Mouse (Mus musculus) midbrain, embryonic 16.5 days (tissue): ENCODE results near the gene Lpcat3. TPM values are rescaled to one million over a fixed set of nuclear protein-coding genes. Genes with fewer than 3 reads are reported as not detected.
"Not testable (repeated sequence)": the region's sequence is repeated elsewhere in the genome, so short reads cannot be mapped to it uniquely, and the experiment has no call there.

ENCODE experiments used
- ATAC-seq: fragments of 200-750 bp; cut with Nextera tagmentation; 2 replicates; pipeline ENCODE4 v1.8.0; 2017; ENCODE audit warnings: moderate TSS enrichment
- H3K27ac ChIP-seq: fragments of 300-500 bp; sonication (generic); 2 replicates; pipeline ENCODE4 v1.5.1; 2014; ENCODE audit warnings: mild to moderate bottlenecking, low read length, mixed read lengths
- H3K27me3 ChIP-seq: fragments of 300-500 bp; sonication (generic); 2 replicates; pipeline ENCODE4 v1.6.1; 2014; ENCODE audit warnings: low read depth, low read length, mixed read lengths; ENCODE audit not compliant: control insufficient read depth, insufficient read depth
- H3K36me3 ChIP-seq: fragments of 300-500 bp; sonication (generic); 2 replicates; pipeline ENCODE4 v1.6.1; 2014; ENCODE audit warnings: mild to moderate bottlenecking, low read length, moderate library complexity, mixed read lengths; ENCODE audit not compliant: control insufficient read depth, insufficient read depth
- H3K4me1 ChIP-seq: fragments of 300-500 bp; sonication (generic); 2 replicates; pipeline ENCODE4 v1.6.1; 2014; ENCODE audit warnings: mild to moderate bottlenecking, low read length, mixed read lengths; ENCODE audit not compliant: control insufficient read depth, insufficient read depth
- H3K4me2 ChIP-seq: fragments of 300-500 bp; sonication (generic); 2 replicates; pipeline ENCODE4 v1.6.1; 2014; ENCODE audit warnings: mild to moderate bottlenecking, low read length, mixed read lengths
- H3K4me3 ChIP-seq: fragments of 300-500 bp; sonication (generic); 2 replicates; pipeline ENCODE4 v1.5.1; 2014; ENCODE audit warnings: low read depth, mild to moderate bottlenecking, low read length, moderate library complexity, mixed read lengths
- H3K9ac ChIP-seq: fragments of 300-500 bp; sonication (generic); 2 replicates; pipeline ENCODE4 v1.6.1; 2014; ENCODE audit warnings: low read depth, low read length, mixed read lengths
- H3K9me3 ChIP-seq: fragments of 300-500 bp; sonication (generic); replicated peaks from 2 replicates; pipeline ENCODE4 v1.6.1; 2014; ENCODE audit warnings: mild to moderate bottlenecking, low read length, mixed read lengths; ENCODE audit not compliant: control insufficient read depth, poor library complexity, severe bottlenecking
- WGBS: fragments of 180-500 bp; shearing (Covaris S2); extraction: QIAGEN DNeasy Blood & Tissue Kit; methylation state at CpG from one replicate; pipeline ENCODE4 v1.1.7; 2014; 5-methylcytosine and 5-hydroxymethylcytosine counted together
- polyA plus RNA-seq: library from polyadenylated mRNA; unstranded; fragments of >200 nt; fragmentation: Nextera tagmentation; extraction: Ambion mirVana; gene quantifications from 2 replicates; pipeline ENCODE4 v1.2.1, GENCODE M21; 2015

The Lpcat3 gene
- polyA plus RNA-seq, 1 experiment from 2014 or later, result 43.8 TPM

GRCm38 (mm10) chr6:124672100-124672499, 9.3 kb downstream of the Lpcat3 start:
- Histone ChIP-seq H3K4me3 (no peak overlapping the region), H3K4me2 (no peak overlapping the region), H3K4me1 (no peaks in the 10 kb centered on the region), H3K9me3 (no peaks in the 10 kb centered on the region), H3K9ac (no peak overlapping the region), H3K27me3 (no peaks in the 10 kb centered on the region), H3K27ac (no peak overlapping the region), H3K36me3 (no peaks in the 10 kb centered on the region)
- no peak for ATAC-seq
- WGBS, result 77% methylated on average over 6 of the region's 6 CpGs

- no peak overlapping the region for H3K27ac ChIP-seq
- WGBS, result 89% methylated on average over 9 of the region's 9 CpGs
- H3K4me1 ChIP-seq, result no peaks in the 10 kb centered on the region
- no peaks in the 10 kb centered on the region for H3K9me3 ChIP-seq
- H3K9ac ChIP-seq, result no peak overlapping the region
- H3K27me3 ChIP-seq, result no peaks in the 10 kb centered on the region
- no peaks in the 10 kb centered on the region for H3K36me3 ChIP-seq
- ATAC-seq, result no peak
- no peak overlapping the region for H3K4me2 ChIP-seq
- no peak overlapping the region for H3K4me3 ChIP-seq
Observed at GRCm38 (mm10) chr6:124673619-124674018, 10.8 kb downstream of the Lpcat3 start.

GRCm38 (mm10) chr6:124674591-124674990, 11.8 kb downstream of the Lpcat3 start:
- no peak overlapping the region for H3K4me2 ChIP-seq
- H3K4me3 ChIP-seq, result no peak overlapping the region
- WGBS, result 97% methylated on average over 7 of the region's 7 CpGs
- H3K27ac ChIP-seq, result no peak overlapping the region
- H3K27me3 ChIP-seq, result no peaks in the 10 kb centered on the region
- no peaks in the 10 kb centered on the region for H3K9me3 ChIP-seq
- ATAC-seq, result no peak
- H3K4me1 ChIP-seq, result no peaks in the 10 kb centered on the region
- no peaks in the 10 kb centered on the region for H3K36me3 ChIP-seq
- H3K9ac ChIP-seq, result no peak overlapping the region

- Histone ChIP-seq H3K27me3 (no peaks in the 10 kb centered on the region), H3K4me2 (no peak overlapping the region), H3K36me3 (no peaks in the 10 kb centered on the region), H3K27ac (no peak overlapping the region), H3K4me3 (no peak overlapping the region), H3K9ac (no peak overlapping the region), H3K9me3 (no peaks in the 10 kb centered on the region), H3K4me1 (no peaks in the 10 kb centered on the region)
- no peak for ATAC-seq
- WGBS, result 91% methylated on average over 6 of the region's 6 CpGs
Observed at GRCm38 (mm10) chr6:124676171-124676570, 13.3 kb downstream of the Lpcat3 start.

- Histone ChIP-seq H3K9ac (no peak overlapping the region), H3K4me3 (no peak overlapping the region), H3K9me3 (no peaks in the 10 kb centered on the region), H3K36me3 (no peaks in the 10 kb centered on the region), H3K4me2 (no peak overlapping the region), H3K27ac (no peak overlapping the region), H3K4me1 (no peaks in the 10 kb centered on the region), H3K27me3 (no peaks in the 10 kb centered on the region)
- WGBS, result 95% methylated on average over 7 of the region's 7 CpGs
- no peak for ATAC-seq
Observed at GRCm38 (mm10) chr6:124678769-124679168, 15.9 kb downstream of the Lpcat3 start.

DNA sequence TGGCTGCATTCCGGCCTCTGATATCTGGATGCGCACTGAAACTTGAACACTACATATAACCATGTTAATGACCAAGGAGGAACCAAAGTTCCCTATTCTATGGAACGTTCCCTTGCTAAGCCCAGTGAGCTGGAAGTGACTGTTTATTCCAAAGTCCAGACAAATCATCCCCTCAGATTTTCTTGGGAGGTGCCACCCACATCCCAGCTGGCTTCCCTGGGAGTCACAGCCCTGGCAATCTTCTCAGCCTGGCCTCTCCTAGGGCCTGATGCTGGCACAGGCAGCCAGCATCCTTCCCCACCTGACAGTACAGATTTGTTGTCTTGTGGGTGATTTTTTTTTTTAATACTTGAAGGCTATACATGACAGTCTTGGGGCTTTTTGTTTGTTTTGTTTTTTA, 16.7 kb downstream of the Lpcat3 start:
- WGBS, result 92% methylated on average over 3 of the region's 3 CpGs
- Histone ChIP-seq H3K4me2 (no peak overlapping the region), H3K4me1 (no peaks in the 10 kb centered on the region), H3K9ac (no peak overlapping the region), H3K4me3 (no peak overlapping the region), H3K36me3 (no peaks in the 10 kb centered on the region), H3K27me3 (no peaks in the 10 kb centered on the region), H3K9me3 (no peaks in the 10 kb centered on the region), H3K27ac (no peak overlapping the region)
- no peak for ATAC-seq

- H3K9me3 ChIP-seq, H3K9ac ChIP-seq, H3K36me3 ChIP-seq, H3K4me3 ChIP-seq, H3K27ac ChIP-seq, H3K4me2 ChIP-seq, H3K27me3 ChIP-seq, H3K4me1 ChIP-seq, ATAC-seq: not testable (repeated sequence)
- WGBS, result 62% methylated on average over 6 of the region's 6 CpGs
Observed at GRCm38 (mm10) chr6:124682291-124682690, 19.5 kb downstream of the Lpcat3 start.

DNA sequence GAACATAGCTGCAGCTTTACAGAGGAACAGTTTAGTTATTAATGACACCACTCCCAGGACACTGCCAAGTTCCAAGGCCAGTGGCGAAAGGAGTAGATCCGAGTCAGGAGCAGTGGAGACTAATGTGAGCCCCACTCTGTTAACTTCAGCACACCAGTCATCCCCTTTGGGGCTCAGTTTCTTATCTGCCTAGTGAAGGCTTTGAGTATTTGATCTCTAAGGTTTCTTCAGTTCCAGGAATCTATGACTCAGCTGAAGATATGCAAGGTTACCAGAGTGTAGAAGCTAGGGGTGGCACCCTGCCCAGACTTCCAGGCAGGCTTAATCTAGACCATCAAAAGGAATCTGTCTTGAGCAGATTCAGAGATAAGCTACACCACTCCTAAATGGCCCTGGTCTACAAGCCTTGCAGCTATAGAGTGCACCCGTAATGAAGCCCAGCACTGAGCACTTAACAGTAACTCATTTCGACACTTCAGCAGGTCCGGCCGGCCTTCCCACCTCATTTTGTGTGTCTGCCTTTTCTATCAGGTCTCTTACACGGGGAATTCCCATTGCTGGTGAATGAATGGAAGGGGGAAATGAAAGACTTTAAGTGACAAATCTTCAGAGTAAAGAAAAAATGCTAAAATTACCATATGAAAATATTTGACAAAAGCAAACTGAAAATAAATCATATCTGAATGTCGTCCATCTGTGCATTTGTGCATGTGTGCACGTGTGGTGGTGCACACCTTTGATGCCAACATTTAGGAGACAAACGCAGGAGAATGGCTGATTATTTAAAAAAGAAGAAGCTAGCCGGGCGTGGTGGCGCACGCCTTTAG, 21.0 kb downstream of the Lpcat3 start:
- Histone ChIP-seq H3K9ac (no peak overlapping the region), H3K36me3 (no peaks in the 10 kb centered on the region), H3K4me3 (no peak overlapping the region), H3K9me3 (no peaks in the 10 kb centered on the region), H3K27me3 (no peaks in the 10 kb centered on the region), H3K4me2 (no peak overlapping the region), H3K4me1 (no peaks in the 10 kb centered on the region), H3K27ac (no peak overlapping the region)
- no peak for ATAC-seq
- WGBS, result 92% methylated on average over 14 of the region's 14 CpGs

- Histone ChIP-seq H3K27me3 (no peaks in the 10 kb centered on the region), H3K36me3 (no peaks in the 10 kb centered on the region), H3K4me2 (no peak overlapping the region), H3K27ac (no peak overlapping the region), H3K4me3 (no peak overlapping the region), H3K9me3 (no peaks in the 10 kb centered on the region), H3K4me1 (no peaks in the 10 kb centered on the region), H3K9ac (no peak overlapping the region)
- WGBS, result 91% methylated on average over 12 of the region's 12 CpGs
- ATAC-seq, result no peak
Observed at GRCm38 (mm10) chr6:124685606-124686386, 23.0 kb downstream of the Lpcat3 start.
